Mouse (Mus musculus) embryo, embryonic 9.5 days (tissue): Measurements from ENCODE around the gene Robo1.

Experiments
- DNase-seq: peaks from one replicate; pipeline ENCODE4 v3.0.0-alpha.2; 2017; ENCODE audit errors: extremely low spot score

The Robo1 gene

DNA sequence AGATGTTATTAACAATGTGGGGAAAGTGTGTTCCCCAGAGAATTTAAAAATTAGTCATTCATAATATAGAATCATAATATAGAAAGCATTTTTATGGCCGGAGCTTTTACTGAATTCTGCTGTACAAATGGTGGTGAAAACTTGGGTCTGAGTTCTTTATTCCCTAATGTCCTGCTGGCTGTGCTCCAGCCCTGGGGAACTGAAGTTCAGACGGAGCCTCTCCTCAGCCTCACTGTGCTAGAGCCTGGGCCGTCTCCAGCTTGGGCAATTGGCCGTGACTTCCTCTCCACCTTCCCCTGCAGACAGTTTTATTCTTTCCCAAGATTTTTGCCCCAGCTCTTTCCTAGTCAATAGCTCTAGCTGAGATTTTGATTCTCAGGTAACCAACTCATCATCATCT is 429.0 kb downstream of the Robo1 start:
- DNase-seq = no peak

GRCm38 (mm10) chr16:72740218-72740617 is 432.1 kb downstream of the Robo1 start:
- DNase-seq = no peak

- no peak for DNase-seq
Measured at GRCm38 (mm10) chr16:72747696-72748095, 439.6 kb downstream of the Robo1 start.

- DNase-seq = no peak
Measured at GRCm38 (mm10) chr16:72765128-72765913, 457.2 kb downstream of the Robo1 start.

- no peak for DNase-seq
Measured at GRCm38 (mm10) chr16:72769214-72769834, 461.2 kb downstream of the Robo1 start.

- no peak for DNase-seq
Measured at GRCm38 (mm10) chr16:72772348-72772747, 464.2 kb downstream of the Robo1 start.

DNA sequence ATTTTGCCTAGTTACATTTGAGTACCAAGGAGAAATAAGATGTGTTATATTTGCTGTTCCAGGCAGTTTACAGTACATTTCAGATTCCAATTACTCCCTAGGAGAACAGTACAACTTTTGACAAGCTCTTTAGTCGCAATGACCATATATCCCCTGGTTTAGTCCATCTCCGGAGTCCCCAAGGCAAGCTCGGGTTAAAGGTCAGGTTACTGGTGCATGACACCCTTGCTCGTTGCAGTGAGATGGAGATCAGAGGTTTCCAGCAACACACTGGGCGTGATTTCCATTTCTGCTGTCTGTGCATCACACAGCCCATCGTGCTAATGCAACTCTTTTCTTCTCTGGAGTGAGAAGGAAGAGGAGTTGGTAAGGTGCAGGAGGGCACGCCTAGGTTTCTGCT is 464.9 kb downstream of the Robo1 start:
- peak; percentile 52 for DNase-seq

GRCm38 (mm10) chr16:72778520-72778919 is 470.4 kb downstream of the Robo1 start:
- no peak for DNase-seq

DNA sequence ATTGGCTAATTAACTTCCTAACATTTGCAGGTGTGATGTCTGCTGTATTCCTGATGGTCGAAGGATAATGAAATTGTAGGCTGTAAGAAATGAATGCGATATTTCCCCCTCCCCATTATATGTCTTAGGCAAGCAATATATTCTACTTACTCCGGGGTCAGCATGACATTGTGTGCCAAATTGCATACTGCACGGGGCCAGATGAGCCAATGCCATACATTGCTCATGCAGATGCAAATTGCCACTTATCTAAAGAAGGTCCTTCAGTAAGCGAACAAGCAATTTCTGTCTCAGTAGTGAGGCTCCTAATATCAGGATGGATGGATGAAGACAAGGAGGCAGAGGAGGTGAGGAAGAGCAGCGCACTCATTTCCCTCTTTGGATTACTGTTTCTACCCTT is 474.1 kb downstream of the Robo1 start:
- no peak for DNase-seq

- DNase-seq = no peak
Measured at GRCm38 (mm10) chr16:72786079-72786478, 478.0 kb downstream of the Robo1 start.

DNA sequence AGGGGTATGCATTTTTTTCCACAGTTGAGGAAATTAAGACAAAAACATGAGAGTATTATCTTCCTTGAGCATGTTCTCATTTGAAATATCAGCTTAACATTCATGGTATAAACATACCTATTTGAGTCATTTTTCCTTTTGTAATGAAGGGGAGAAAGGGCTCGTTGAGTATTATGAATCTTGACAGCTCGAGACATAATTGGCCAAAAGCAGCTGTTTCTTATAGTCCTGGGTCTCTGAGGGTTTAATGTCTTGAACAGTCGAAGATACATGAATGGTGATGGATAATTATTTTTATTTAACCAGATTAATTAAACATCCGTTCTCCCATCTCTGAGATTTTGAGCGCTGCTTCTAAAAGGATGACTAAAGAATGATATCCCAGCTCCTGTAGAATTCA is 478.5 kb downstream of the Robo1 start:
- DNase-seq = no peak

GRCm38 (mm10) chr16:72788017-72788416 is 479.9 kb downstream of the Robo1 start:
- peak; percentile 50 for DNase-seq

GRCm38 (mm10) chr16:72791181-72791705 is 483.1 kb downstream of the Robo1 start:
- DNase-seq = no peak

DNA sequence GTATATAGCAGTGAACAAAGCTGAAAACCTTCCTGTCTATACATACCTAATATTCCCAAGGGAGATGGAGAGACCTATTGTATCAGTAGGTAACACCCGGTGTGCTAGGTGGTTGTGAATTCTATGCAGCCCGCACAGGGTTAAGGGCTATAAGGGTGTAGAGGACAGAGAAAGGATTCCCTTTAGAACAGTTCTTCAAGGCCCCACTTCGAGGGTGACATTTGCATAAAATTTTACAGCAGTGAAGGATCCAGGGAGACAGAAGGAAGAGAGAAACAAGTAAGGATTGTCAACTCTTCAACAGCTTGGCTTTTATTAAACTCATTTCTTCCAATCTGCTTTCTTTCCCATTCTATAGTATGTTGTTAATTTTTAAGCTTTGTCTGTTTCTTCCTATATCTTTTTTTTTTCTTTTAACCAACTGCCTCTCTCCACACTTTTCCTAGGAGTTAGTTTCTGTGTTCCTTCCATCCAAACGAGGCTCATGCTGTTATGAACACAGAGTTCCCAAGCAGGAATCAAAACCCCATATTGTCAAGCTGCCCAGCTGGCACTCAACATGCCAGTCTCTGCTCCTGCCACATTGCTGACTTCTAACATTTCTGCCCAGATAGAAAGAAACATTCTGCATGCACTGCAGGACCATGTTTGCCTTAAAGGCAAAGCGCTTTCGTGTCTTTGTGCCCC is 486.7 kb downstream of the Robo1 start:
- DNase-seq = no peak

- DNase-seq = no peak
Measured at GRCm38 (mm10) chr16:72795379-72795712, 487.2 kb downstream of the Robo1 start.

GRCm38 (mm10) chr16:72798405-72798949 is 490.4 kb downstream of the Robo1 start:
- DNase-seq = no peak

- no peak for DNase-seq
Measured at GRCm38 (mm10) chr16:72800121-72800749, 492.1 kb downstream of the Robo1 start.

- no peak for DNase-seq
Measured at GRCm38 (mm10) chr16:72800788-72801187, 492.7 kb downstream of the Robo1 start.

GRCm38 (mm10) chr16:72808351-72808750 is 500.2 kb downstream of the Robo1 start:
- peak; percentile 41 for DNase-seq

DNA sequence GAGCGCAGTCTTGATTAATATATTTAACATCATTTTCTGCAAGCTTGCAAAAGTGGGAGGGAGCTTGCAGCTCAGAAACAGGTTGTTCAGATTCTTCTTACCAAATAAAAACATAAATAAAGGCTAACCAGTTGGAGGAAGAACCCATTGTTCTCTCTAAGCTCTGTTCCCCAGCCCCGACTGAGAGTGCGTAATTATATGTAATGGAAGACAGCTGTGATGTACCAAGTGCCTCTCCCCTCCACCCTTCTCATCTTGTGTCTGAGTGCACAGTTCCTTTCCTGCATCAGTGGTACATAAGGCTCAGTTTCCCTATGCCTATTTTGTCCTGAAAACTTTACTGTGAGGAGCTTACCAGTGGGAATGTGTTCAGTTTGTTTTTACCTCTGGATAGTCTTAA is 502.8 kb downstream of the Robo1 start:
- no peak for DNase-seq

DNA sequence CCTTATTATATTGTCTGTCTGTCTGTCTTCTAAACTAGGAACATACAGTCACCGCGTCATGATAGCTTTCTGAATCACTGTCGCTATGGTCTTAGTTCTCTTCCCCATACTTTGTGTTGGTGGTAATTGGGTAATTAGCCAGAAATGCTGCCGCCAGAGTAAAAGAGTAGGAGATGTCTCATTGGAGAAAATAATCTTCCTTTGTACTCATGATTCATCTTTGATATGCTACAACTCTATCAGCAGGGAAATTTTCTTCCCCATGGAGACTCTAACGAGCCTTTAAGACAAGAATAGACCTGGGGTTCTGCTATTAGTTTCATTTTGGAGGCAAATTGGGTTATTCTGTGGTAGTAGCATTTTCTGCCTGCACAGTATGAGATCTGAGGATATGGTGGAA is 503.4 kb downstream of the Robo1 start:
- no peak for DNase-seq

DNA sequence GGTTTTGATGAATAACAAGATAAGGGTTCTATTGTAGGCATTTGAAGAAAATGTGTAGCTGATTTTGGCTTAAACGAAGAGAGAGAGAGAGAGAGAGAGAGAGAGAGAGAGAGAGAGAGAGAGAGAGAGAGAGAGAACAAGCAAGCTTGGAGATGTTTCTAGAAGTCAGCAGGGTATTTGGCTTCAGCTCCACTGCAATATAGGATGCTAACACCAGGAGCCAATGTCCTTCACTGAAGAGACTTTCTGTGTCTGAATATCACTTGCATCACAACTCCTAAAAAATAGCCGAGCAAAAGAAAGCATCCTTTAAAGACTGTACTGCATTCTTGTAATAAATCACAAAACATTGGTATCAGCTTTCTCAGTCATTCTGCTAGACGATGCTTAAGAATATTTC is 503.8 kb downstream of the Robo1 start:
- no peak for DNase-seq
